Mouse (Mus musculus): Measurements from ENCODE around the gene Fam193b. TPM values are rescaled to one million over a fixed set of nuclear protein-coding genes. Genes with fewer than 3 reads are reported as not detected.
A peak's percentile ranks its signal among the peaks of the same experiment; 100 is the strongest.

The Fam193b gene
- polyA plus RNA-seq, 1 experiment from 2014 or later = 58.1 TPM

DNA sequence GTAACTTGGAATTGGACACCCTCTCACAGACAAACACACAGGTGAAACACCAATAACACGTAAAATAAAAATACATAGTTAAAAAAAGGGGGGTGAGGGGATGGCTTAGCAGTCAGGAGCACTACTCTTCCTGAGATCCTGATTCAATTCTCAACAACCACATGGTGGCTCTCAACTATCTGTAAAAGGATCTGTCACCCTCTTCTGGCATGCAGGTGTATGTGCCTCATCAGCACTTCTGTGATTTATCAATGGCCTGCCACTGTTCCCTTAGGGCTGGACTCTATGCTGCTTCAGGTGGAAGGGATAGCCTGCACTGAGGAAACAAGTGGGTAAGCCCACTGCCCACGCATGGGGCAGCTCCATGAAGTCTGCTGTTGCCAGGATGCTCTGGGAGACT lies 30.0 kb downstream of the Fam193b start:
- peaks cover 3% of the 10 kb centered on the region for H3K4me1 ChIP-seq
- H3K4me2 ChIP-seq = no peak overlapping the region
- H3K27me3 ChIP-seq = no peaks in the 10 kb centered on the region
- no peak overlapping the region for H3K9ac ChIP-seq
- no peaks in the 10 kb centered on the region for H3K9me3 ChIP-seq (replicated peaks)
- H3K36me3 ChIP-seq (ENCODE audit: poor library complexity, severe bottlenecking) = peaks cover 85% of the 10 kb centered on the region
- H3K27ac ChIP-seq = no peak overlapping the region
- no peak for ATAC-seq
- 86% methylated on average over 2 of the region's 2 CpGs for WGBS
- H3K4me3 ChIP-seq = no peak overlapping the region

DNA sequence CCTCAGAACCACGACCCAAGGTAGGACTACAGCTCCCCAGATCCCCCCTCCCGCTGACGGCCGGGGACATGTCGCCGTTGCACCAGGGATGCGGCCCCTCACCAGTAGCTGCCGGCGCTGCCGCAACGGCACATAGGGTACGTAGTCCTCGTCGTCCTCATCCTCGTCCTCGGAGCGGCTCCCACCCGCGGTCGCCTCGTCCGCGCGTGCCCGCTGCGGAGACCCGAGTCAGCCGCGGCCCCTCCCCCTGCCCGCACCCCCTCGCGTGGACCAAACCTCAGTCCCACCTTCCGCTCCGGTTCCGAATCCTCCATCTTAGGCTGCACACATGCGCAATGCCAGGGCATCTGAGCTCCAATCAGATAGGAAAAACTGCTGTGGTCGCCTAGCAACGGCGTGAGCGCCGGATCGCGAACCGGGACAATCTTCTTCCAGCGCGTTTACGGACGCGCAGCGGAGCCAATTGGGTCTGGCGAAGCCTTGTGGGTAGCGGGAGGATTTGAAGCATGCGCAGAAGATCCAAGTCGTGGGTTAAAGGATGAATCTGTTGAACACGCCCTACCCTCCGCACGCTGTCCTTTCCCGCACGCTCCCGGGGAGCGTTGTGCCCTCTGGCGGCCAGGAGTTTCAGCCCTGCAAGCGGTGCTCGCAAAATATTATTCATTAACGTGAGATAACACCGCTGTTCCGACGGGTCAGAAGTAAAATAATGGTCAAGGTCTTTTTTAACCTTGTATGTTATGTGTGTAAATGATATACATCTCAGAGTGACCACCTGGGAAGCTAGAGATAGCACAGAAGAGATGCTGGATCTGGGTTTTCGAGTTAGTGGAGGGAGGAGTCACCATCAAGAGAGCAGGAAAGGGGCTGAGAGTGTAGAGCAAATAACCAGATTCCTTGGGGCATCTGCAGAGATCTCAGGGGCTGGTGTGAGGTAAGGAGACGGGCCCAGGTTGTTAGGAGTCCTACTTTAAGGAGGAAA lies 34.4 kb downstream of the Fam193b start, which contains the start of gene Ddx41:
TSS of gene Ddx41 (minus strand) at position 465 of the 982 bp plus-strand sequence.
- Histone ChIP-seq H3K4me1 (peaks cover 13% of the 10 kb centered on the region), H3K27ac (peak within 1 kb of the TSS; percentile 71), H3K9ac (peak within 1 kb of the TSS; percentile 89), H3K4me3 (peak within 1 kb of the TSS; percentile 84), H3K9me3 (replicated peaks) (no peaks in the 10 kb centered on the region), H3K27me3 (no peaks in the 10 kb centered on the region), H3K36me3 (ENCODE audit: poor library complexity, severe bottlenecking) (peaks cover 79% of the 10 kb centered on the region), H3K4me2 (peak within 1 kb of the TSS; percentile 99)
- ATAC-seq = peak; percentile 98
- WGBS = under 1% methylated on average over 70 of the region's 70 CpGs

DNA sequence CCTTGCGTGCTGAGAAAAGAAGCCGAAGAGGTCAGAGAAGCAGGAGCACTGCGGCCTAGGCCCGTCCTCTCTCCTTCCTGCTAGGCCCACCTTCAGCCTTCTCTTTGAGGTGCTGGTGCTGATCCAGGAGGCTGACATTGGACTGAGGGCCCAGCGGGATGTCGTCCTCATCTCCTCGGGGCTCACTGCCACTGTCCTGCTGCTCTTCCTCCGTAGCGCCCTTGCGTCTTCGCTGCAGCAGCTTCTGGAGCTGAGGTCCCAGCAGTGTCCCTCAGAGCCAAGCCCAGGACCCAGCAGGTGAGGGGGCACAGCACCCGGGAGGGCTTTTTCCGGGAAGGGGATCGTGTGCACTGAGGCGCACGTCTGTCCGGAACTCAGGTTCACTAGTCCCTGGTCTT lies 35.1 kb downstream of the Fam193b start:
- peaks cover 79% of the 10 kb centered on the region for H3K36me3 ChIP-seq (ENCODE audit: poor library complexity, severe bottlenecking)
- peak overlapping the region; percentile 71 for H3K27ac ChIP-seq
- peak overlapping the region; percentile 84 for H3K4me3 ChIP-seq
- peak overlapping the region; percentile 99 for H3K4me2 ChIP-seq
- H3K27me3 ChIP-seq = no peaks in the 10 kb centered on the region
- peak; percentile 7; the same call in 1 of the 2 replicates for ATAC-seq
- 17% methylated on average over 17 of the region's 17 CpGs for WGBS
- H3K4me1 ChIP-seq = peaks cover 13% of the 10 kb centered on the region
- no peaks in the 10 kb centered on the region for H3K9me3 ChIP-seq (replicated peaks)
- peak overlapping the region; percentile 89 for H3K9ac ChIP-seq

DNA sequence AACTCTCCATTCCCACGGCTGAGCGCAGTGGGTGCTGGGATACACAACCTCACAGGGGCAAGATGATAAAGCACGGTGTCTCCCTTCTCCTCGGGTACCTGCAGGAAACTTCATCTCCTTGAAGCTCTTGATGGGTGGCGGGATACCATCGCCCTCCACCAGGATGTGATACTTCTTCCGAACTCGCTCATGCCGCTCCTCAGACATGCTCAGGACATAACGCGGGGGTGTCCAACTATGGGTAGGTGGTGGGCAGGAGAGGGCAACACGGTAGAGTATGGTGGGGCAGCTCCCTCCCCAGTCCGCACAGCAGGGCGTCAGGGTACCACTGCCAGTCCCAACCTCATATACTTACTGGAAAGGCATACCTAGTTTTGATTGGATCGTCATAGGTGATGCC lies 35.7 kb downstream of the Fam193b start:
- peaks cover 79% of the 10 kb centered on the region for H3K36me3 ChIP-seq (ENCODE audit: poor library complexity, severe bottlenecking)
- ATAC-seq = no peak
- H3K4me3 ChIP-seq = peak overlapping the region; percentile 84
- H3K4me2 ChIP-seq = peak overlapping the region; percentile 99
- H3K27ac ChIP-seq = no peak overlapping the region
- no peaks in the 10 kb centered on the region for H3K27me3 ChIP-seq
- WGBS = 92% methylated on average over 15 of the region's 15 CpGs
- peaks cover 13% of the 10 kb centered on the region for H3K4me1 ChIP-seq
- peak overlapping the region; percentile 89; the same call in 1 of the 2 replicates for H3K9ac ChIP-seq
- no peaks in the 10 kb centered on the region for H3K9me3 ChIP-seq (replicated peaks)

DNA sequence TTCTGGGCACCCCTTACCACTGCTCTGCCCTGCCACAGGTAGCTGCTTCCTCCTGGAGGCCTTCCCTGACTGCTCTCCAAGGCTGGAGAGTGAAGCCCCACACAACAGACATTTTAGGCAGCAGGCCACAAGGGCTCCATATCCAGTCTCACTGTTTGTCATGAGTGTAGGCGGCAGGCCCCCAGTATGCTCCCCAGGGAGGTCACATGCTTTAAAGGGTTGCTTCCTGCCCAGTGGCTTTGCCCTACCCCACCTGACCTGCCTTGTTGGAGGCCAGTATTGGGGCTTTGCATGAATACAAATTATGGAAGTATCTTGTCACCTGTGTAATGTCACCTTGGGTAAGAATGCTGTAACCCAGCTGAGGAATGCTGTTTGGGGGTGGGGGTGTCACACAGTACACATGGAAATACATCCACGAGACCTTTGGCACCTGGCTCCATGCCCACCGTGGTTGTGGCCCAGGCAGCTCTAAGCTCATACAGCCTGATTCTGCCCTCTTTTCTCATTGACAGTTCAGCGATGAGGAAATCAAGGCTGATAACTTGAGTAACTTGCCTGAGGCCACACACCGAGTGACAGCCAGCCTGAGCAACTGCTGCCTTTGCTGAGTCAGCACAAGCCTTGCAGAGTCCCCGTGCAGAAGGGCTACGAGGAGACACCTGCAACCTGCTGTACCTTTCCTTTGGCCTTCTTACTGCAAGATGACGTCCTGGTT lies 41.6 kb downstream of the Fam193b start, which contains the start of gene Dok3:
TSS of gene Dok3 (minus strand) at position 99 of the 718 bp plus-strand sequence.
- ATAC-seq = no peak
- H3K4me1 ChIP-seq = no peaks in the 10 kb centered on the region
- H3K27ac ChIP-seq = no peak within 1 kb of the TSS
- WGBS = 87% methylated on average over 8 of the region's 8 CpGs
- H3K9me3 ChIP-seq (replicated peaks) = no peaks in the 10 kb centered on the region
- H3K36me3 ChIP-seq (ENCODE audit: poor library complexity, severe bottlenecking) = peaks cover 64% of the 10 kb centered on the region
- H3K4me3 ChIP-seq = no peak within 1 kb of the TSS
- no peaks in the 10 kb centered on the region for H3K27me3 ChIP-seq
- no peak within 1 kb of the TSS; the same call in 1 of the 2 replicates for H3K9ac ChIP-seq
- no peak within 1 kb of the TSS for H3K4me2 ChIP-seq

DNA sequence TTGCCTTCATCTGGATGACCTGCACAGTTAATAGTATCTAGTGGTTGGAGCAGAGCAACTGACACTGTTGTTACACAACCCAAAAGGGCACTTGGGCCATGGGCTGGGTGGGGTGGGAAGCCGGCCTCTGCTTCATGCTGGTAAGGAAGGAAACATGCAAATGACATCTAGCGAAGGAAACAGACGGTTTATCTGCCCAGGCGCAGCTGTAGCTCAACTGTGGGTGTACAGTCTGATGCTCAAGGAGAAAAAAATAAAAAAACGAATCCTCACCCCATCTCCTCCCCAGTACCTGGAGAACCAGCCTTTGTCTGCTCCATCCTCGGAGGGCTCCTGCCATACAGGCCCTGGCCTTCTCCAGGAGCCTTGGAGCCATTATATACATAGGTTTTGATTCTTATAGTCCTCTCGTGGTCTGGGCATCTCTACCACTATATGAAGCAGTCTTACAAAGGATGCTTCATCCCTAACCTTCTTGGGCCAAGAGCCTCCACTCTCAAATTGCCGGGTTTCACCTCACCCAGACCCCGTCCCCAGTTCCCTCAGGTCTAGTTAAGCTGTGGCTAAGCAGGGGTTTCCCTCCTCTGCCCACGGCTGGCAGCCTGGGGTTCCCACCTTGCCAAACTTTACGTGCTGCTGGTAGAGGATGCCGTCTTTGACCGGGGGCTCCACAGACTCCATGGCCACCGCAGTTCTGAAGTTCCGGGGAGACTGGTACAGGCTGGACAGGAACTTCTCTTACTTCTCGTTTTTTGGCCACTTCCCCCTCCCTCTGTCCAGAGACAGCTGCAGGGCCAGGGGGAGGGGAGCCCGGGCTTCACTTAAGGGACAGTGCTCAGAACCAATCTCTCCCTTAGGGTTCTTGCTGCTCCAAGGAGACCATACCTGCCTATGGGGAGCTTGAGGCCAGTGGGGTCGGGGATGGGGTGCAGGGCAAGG lies 42.8 kb downstream of the Fam193b start:
- 82% methylated on average over 18 of the region's 18 CpGs for WGBS
- no peak overlapping the region for H3K27ac ChIP-seq
- H3K4me2 ChIP-seq = no peak overlapping the region
- H3K4me3 ChIP-seq = no peak overlapping the region
- ATAC-seq = no peak
- peaks cover 52% of the 10 kb centered on the region for H3K36me3 ChIP-seq (ENCODE audit: poor library complexity, severe bottlenecking)
- no peaks in the 10 kb centered on the region for H3K27me3 ChIP-seq
- no peak overlapping the region for H3K9ac ChIP-seq
- H3K4me1 ChIP-seq = no peaks in the 10 kb centered on the region
- H3K9me3 ChIP-seq (replicated peaks) = no peaks in the 10 kb centered on the region

DNA sequence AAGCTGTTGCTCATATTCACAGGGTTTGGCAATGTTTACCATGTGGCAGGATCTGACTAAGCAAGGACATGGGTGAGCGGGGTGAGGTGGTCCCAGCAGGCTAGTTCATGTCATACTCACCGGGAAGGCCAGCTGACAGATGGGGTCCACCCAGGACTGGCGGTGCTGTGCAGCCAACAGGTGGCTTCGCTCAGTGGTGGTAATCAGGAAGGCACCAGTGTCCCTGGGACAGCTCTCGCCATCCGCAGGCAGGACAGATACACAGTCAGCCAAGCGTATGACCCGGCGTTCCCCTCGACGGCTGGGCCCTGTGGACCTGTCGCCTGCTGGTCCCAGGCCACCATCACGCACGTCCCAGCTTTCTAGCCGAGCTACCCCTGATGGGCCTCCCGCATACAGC lies 43.7 kb downstream of the Fam193b start:
- Histone ChIP-seq H3K4me2 (no peak overlapping the region), H3K36me3 (ENCODE audit: poor library complexity, severe bottlenecking) (peaks cover 43% of the 10 kb centered on the region), H3K9me3 (replicated peaks) (no peaks in the 10 kb centered on the region), H3K4me1 (no peaks in the 10 kb centered on the region), H3K4me3 (no peak overlapping the region), H3K27me3 (no peaks in the 10 kb centered on the region), H3K9ac (no peak overlapping the region), H3K27ac (no peak overlapping the region; the same call in 1 of the 2 replicates)
- WGBS = 90% methylated on average over 16 of the region's 16 CpGs
- ATAC-seq = no peak

DNA sequence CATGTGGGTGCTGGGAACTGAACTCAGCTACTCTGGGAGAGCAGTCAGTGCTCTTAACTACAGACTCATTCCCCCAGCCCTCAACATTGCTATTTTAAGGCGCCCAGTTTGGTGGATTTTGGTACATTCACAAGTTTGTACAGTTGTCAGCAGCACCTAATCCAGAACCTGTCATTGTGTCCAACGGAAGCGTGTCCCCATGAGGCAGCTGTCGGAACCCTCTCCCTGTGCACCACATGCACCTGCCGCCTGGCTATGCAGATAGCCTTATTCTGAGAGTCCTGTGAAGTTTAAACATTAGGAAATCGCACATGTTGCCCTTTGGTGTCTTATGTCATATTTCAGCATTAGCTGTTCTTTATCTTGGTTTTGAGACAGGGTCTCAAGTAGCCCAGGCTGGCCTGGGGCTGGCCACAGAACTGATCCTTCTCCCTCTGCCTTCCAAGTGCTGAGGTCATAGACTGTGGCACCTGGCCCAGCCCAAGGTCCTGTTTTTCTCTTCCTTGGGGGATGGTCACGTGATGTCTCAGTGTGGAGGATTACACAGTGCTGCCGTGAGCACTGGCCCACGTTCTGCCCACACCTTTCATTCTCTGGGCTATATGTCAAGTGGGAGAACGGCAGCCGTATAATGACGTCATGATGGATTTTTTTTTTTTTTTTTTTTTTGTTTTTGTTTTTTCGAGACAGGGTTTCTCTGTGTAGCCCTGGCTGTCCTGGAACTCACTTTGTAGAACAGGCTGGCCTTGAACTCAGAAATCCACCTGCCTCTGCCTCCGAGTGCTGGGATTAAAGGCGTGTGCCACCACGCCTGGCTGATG lies 45.0 kb downstream of the Fam193b start:
- Histone ChIP-seq H3K4me2 (no peak overlapping the region), H3K27ac (no peak overlapping the region), H3K9ac (no peak overlapping the region), H3K36me3 (ENCODE audit: poor library complexity, severe bottlenecking) (peaks cover 30% of the 10 kb centered on the region), H3K9me3 (replicated peaks) (no peaks in the 10 kb centered on the region), H3K27me3 (no peaks in the 10 kb centered on the region), H3K4me1 (no peaks in the 10 kb centered on the region), H3K4me3 (no peak overlapping the region)
- 79% methylated on average over 16 of the region's 16 CpGs for WGBS
- ATAC-seq = no peak

DNA sequence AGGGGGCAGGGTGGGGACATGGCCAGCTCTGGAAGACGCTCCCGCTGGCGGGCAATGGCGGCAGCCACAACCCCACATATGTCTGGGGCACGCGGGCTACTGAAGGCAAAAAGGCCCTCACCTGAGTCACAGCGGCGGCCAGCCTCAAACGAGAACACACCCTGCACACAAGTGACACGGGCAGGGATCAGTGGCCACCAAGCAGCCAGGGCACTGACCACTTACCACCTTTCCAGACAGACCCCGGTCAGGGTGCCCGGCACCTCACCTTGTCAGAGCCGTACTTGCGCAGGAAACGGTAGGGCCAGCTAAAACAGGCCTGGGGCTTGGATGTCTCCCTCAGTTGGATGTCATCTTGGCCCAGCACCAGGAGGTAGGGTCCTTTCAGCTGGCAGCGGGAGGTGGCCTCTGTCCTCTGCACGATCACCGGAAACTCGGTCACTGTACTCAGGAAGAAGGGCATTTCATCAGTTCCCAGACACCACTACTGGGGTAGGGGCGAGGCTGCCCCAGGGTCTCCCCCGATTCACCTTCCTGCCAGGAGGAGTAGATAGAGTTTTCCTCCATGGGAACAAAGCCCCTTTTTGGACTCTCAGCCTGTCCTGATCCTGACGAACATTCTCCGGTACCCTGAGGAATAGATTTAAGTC lies 46.8 kb downstream of the Fam193b start:
- no peak overlapping the region for H3K27ac ChIP-seq

DNA sequence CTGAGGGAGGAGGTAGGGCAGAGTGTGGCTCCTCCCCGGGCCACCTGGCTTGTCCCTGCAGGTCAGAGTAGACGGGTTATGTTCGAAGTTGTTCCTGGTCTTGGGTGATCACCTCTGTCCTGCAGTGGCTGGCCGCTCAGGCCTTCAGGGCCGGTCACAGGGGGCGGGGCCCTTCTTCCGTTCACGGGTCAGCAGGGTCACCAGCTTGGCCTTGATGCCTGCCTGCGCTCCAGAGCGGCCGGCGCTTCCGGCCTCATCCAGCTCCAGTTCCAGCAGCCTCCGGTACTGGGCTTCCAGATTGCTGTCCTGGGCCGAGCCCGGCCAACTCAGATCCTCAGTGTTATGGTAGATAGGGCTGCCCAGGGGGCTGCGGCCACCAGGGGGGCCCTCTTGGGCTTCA lies 47.6 kb downstream of the Fam193b start:
- Histone ChIP-seq H3K4me3 (no peak overlapping the region), H3K4me1 (no peaks in the 10 kb centered on the region), H3K9ac (no peak overlapping the region), H3K9me3 (replicated peaks) (no peaks in the 10 kb centered on the region), H3K36me3 (ENCODE audit: poor library complexity, severe bottlenecking) (0 out of 2 replicates have a peak, but pooled peaks cover 8% of the 10 kb centered on the region), H3K4me2 (no peak overlapping the region), H3K27me3 (no peaks in the 10 kb centered on the region), H3K27ac (no peak overlapping the region)
- 72% methylated on average over 17 of the region's 17 CpGs for WGBS
- ATAC-seq = no peak

More for the DNA sequence above, 46.8 kb downstream of the Fam193b start:
- 93% methylated on average over 23 of the region's 23 CpGs for WGBS
- H3K4me3 ChIP-seq = no peak overlapping the region
- no peak overlapping the region for H3K9ac ChIP-seq
- ATAC-seq = no peak
- H3K9me3 ChIP-seq (replicated peaks) = no peaks in the 10 kb centered on the region
- H3K4me1 ChIP-seq = no peaks in the 10 kb centered on the region
- peaks cover 11% of the 10 kb centered on the region for H3K36me3 ChIP-seq (ENCODE audit: poor library complexity, severe bottlenecking)
- no peak overlapping the region for H3K4me2 ChIP-seq
- H3K27me3 ChIP-seq = no peaks in the 10 kb centered on the region

Data from forebrain, embryonic 13.5 days (tissue).